Mouse (Mus musculus): ENCODE data around the gene Agk.

The Agk gene

DNA sequence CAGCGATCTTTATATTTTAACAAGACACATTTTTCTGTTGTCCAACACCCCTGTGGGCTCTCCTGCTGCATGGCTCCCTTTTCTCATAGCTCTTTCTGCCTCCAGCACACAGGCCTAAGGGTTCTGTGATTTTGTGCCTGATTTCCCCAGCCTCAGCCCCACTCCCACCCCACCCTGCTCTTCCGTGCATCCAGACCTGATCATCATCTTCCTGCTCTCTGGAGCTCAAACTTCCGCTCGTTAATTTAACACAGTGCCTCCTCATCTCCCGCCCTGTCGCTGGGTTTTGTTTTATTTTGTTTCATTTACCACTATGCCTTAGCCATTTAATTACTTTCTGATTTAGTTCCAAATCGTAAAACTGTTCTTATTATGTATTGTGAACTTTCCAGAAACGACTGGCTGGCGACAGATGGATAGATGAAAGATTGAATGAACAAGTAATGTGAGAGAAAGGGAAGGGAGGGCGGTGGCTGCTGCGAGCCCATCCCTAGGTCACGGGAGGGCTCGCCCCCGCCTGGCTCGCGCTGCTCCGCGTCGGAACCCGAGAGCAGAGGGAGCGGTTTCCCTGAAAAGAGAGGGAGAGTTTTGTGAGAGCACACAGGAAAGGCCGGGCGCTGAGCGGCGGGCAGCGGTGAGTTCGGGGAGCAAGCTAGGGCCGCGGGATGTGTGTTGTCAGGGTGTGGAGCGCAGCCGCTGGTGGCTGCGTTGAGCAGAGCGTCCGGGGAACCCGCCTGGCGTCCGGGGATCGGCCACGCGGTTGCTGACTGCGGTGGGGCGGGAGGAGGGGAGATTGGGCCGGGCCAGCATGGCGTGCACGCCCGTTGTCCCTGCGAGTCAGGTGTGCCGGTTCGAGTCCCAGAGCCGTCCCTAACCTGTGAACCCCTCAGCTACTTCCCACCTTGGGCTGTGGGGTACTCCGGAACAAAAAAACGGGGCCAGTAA, at the start of gene Agk:
Gene Agk (plus strand): TSS at position 276 of the 945 bp plus-strand sequence.
- peak; percentile 84 for DNase-seq (ENCODE audit: low read depth, low spot score)

- DNase-seq (ENCODE audit: low read depth, low spot score): no peak
These were observed 24.3 kb upstream of the Agk start for GRCm38 (mm10) chr6:40300707-40301106.

GRCm38 (mm10) chr6:40303379-40303778, 21.6 kb upstream of the Agk start:
- peak; percentile 84 for DNase-seq (ENCODE audit: low read depth, low spot score)

GRCm38 (mm10) chr6:40304972-40305371, 20.0 kb upstream of the Agk start:
- no peak for DNase-seq (ENCODE audit: low read depth, low spot score)

- DNase-seq (ENCODE audit: low read depth, low spot score): no peak
These were observed 1.4 kb downstream of the Agk start for GRCm38 (mm10) chr6:40326341-40326740.

- DNase-seq (ENCODE audit: low read depth, low spot score): no peak
These were observed 8.5 kb downstream of the Agk start for GRCm38 (mm10) chr6:40333497-40333896.

GRCm38 (mm10) chr6:40336735-40337731, 12.1 kb downstream of the Agk start:
- DNase-seq (ENCODE audit: low read depth, low spot score): no peak

DNA sequence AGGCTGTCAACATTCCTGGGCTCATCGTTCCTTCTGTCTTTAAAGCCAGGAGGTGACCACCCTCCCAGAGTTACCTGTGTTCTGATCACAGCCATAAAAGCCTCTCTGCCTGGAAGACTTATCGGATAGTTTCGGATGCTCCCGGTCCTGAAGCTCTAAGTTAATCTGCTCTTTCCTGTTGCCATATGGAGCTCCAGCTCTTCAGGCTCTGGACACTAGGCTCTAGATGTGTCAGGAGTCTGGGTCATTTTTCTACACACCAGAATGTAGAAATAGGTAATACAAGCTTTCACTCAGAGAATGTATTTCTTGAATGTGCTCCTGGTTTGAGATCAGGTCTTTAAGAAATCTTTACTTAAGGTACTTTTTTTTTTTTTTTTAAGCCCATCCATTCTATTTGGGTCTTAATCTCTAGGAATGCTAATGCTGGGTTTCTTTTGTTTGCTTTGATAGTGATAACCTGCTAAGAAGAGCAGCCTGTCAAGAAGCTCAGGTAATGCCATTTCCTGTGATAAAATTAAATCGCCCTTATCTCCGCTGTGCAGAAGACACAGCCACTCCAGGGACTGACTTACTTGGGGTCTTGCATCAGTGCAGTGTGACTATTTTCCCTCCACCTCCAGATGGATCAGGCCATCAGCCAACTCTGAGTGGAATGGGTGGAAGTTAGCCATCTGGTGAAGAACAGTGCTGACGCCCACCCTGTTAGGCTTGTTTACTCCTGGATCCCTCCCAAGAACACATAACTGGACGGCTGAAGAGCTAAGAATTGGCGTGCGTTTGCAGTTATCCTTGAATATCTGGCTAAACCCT, 22.2 kb downstream of the Agk start:
- DNase-seq (ENCODE audit: low read depth, low spot score): peak; percentile 28

DNA sequence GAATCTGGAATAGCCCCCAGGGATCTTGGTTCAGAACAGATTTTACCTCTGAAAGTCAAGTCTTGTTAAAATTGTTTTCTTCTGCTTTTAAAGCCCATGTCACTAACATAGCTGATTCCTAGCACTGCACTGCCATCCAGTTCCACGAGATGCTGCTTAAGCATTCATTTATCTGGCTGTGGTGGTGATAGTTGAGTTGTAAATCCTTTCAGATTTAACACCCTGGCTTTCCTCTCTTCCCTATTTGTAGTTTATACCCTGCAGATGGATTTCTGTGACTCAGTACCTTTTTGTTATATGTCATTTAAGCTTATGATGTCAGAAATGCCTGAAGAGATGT, 22.8 kb downstream of the Agk start:
- DNase-seq (ENCODE audit: low read depth, low spot score): no peak

- DNase-seq (ENCODE audit: low read depth, low spot score): no peak
These were observed 25.1 kb downstream of the Agk start for GRCm38 (mm10) chr6:40350041-40350440.

- DNase-seq (ENCODE audit: low read depth, low spot score): no peak
These were observed 25.9 kb downstream of the Agk start for GRCm38 (mm10) chr6:40350856-40351255.

- DNase-seq (ENCODE audit: low read depth, low spot score): peak; percentile 35
These were observed 28.4 kb downstream of the Agk start for GRCm38 (mm10) chr6:40353360-40353759.

GRCm38 (mm10) chr6:40371031-40371430, 46.1 kb downstream of the Agk start:
- no peak for DNase-seq (ENCODE audit: low read depth, low spot score)

GRCm38 (mm10) chr6:40380181-40380580, 55.2 kb downstream of the Agk start:
- no peak for DNase-seq (ENCODE audit: low read depth, low spot score)

DNA sequence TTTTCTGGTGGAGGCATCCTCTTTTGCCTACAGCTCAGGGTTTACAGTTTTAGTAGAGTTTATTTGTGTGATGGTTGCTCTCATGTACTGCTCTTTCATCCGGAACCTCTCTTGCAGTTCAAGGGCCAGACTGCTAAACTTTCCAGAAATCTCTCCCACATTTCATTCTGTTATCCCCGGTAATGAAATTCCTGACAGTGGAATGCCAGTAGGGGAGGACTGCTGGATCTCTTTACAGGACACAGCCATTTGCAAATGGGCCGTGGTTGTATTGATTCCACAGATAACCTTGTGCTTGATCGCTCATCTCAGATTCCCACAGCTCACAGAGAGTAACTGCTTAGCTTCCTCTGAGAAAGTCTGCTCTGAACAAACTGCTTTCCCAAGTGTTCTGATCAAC, 56.9 kb downstream of the Agk start:
- no peak for DNase-seq (ENCODE audit: low read depth, low spot score)

DNA sequence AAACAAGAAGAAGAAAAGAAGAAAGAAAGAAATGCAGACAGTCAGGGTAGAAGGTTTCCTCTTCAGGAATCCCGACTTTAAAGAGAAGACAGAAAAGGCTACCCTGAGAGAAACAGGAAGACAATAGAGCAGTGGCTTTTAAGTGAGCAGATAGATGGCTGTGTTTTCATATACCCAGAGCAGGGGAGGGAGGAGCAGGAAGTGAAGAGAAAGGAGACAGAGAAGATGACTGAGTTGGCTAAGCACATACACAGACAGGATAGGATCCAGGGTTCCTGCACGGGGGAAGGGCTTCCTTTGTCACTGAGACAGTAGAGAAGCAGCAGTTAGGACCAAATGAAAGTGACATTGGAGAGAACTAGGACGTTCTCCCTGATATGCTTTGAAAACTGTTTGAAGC, 60.7 kb downstream of the Agk start:
- no peak for DNase-seq (ENCODE audit: low read depth, low spot score)

- no peak for DNase-seq (ENCODE audit: low read depth, low spot score)
These were observed 63.7 kb downstream of the Agk start for GRCm38 (mm10) chr6:40388660-40389059.

- peak; percentile 11 for DNase-seq (ENCODE audit: low read depth, low spot score)
These were observed 66.0 kb downstream of the Agk start for GRCm38 (mm10) chr6:40390975-40391374.

- DNase-seq (ENCODE audit: low read depth, low spot score): peak; percentile 85
These were observed 68.2 kb downstream of the Agk start for GRCm38 (mm10) chr6:40393213-40393612.

GRCm38 (mm10) chr6:40402031-40402430, 77.1 kb downstream of the Agk start:
- no peak for DNase-seq (ENCODE audit: low read depth, low spot score)

DNA sequence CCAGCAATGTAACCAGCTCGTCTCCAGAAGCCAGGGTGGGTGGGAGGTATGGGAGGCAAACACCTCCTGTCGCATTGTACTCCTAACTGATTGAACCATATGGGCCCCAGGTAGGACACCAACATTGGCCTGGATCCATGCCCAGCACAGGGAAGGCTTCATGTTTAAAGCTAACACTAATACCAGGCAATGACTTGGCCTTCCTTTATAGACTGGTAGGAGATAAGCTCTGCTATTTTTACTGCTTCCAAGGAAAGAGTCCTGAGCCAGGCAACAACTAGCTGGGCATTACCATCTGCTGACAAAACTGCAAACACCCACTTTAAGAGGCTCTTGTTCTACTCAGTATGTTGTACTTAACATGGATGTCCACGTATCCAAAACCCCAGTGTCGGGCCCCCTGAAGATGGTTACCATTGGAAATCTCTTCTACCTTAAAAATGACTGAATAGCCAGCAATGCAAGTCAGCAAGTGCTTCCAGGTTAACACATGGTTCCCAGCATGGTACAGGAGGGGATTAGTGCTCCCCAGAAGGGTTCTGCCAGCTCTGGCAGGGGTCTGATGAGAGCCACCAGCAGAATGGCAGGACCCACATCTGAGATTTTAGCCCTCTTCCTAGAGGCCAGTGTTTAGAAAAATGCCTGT, 78.8 kb downstream of the Agk start:
- no peak for DNase-seq (ENCODE audit: low read depth, low spot score)

Measured in 3T3-L1 (cell line).